ENCODE assay signal across 8 mouse cellular contexts in the genomic region with DNA sequence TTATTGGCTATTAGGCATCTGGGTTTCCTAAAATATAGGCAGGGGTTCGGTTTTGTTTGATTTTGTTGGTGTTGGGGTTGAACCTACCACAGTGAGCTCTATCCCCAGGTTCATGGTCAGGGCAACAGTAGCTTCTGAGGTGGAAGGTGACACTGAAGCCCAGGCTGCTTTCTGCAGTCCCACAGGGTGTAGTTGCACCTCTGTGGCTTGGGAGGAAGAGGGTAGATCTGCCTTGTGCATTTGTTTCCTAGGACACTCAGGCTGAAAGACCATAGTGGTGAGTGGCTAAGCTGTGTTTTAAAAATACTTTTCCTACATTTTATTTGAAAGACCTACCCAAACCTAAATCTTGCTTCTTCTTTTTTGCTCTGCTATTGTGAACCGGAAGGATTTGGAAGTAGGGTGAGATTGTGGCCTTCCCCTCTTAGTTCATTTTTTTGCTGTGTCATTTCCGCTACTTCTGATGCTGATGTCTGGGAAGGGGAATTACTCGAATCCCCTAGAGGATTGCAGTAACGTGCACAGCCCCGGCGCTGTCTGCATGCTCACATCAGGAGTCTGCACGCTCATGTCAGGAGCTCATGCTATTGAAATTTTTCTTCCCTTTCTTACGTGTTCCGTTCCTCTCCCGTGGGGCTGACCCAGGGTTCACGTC.
DNase-seq lines count a peak whose midpoint lies in the region; ATAC-seq lines count a peak whose summit lies in the region.

No protein-coding gene starts in this region.

- DNase-seq in kidney, adult 8-10 months, result no peak
- DNase-seq in embryo, embryonic 11.5 days (ENCODE audit: low read depth, low spot score), result peak; percentile 27
- DNase-seq in limb, embryonic 10.5 days (ENCODE audit: low spot score), result peak; percentile 34
- DNase-seq in c-Kit-positive CD71-positive TER-119-positive erythroid progenitor cells, embryonic 14.5 days (ENCODE audit: low spot score), result no peak
- no peak for DNase-seq in thymus, postnatal 14 days

- H3K9me3 ChIP-seq in kidney, embryonic 14.5 days (ENCODE audit: control insufficient read depth, low read length), result no peaks in the 10 kb centered on the region
- H3K9me3 ChIP-seq in heart, embryonic 12.5 days (replicated peaks), result no peaks in the 10 kb centered on the region
- no peaks in the 10 kb centered on the region for H3K9me3 ChIP-seq in limb, embryonic 10.5 days (replicated peaks)
- no peaks in the 10 kb centered on the region for H3K9me3 ChIP-seq in midbrain, embryonic 15.5 days

- H3K9ac ChIP-seq in kidney, embryonic 14.5 days (ENCODE audit: low read depth, low read length), result no peak overlapping the region
- 0 out of 2 replicates have a peak overlapping the region, but pooled peaks have one; percentile 3 for H3K9ac ChIP-seq in heart, embryonic 12.5 days
- H3K9ac ChIP-seq in midbrain, embryonic 15.5 days, result no peak overlapping the region

- ATAC-seq in kidney, embryonic 14.5 days (ENCODE audit: low FRiP score, low TSS enrichment), result peak; percentile 72; the same call in 1 of the 2 replicates
- ATAC-seq in heart, embryonic 12.5 days (ENCODE audit: insufficient number of reproducible peaks, low FRiP score), result peak; percentile 77; the same call in 1 of the 2 replicates
- ATAC-seq in midbrain, embryonic 15.5 days (replicated peaks), result peak; percentile 83

- no peak overlapping the region; the same call in 1 of the 2 replicates for H3K27ac ChIP-seq in kidney, embryonic 14.5 days (ENCODE audit: low read depth, low read length)
- peak overlapping the region; percentile 83 for H3K27ac ChIP-seq in heart, embryonic 12.5 days (ENCODE audit: poor library complexity, severe bottlenecking)
- peak overlapping the region; percentile 42 for H3K27ac ChIP-seq in limb, embryonic 10.5 days
- H3K27ac ChIP-seq in midbrain, embryonic 15.5 days, result peak overlapping the region; percentile 76

- no peaks in the 10 kb centered on the region for H3K36me3 ChIP-seq in kidney, embryonic 14.5 days (ENCODE audit: control insufficient read depth, insufficient read depth, low read length)
- H3K36me3 ChIP-seq in heart, embryonic 12.5 days, result no peaks in the 10 kb centered on the region
- H3K36me3 ChIP-seq in limb, embryonic 10.5 days, result no peaks in the 10 kb centered on the region
- no peaks in the 10 kb centered on the region for H3K36me3 ChIP-seq in midbrain, embryonic 15.5 days (replicated peaks)

- H3K4me2 ChIP-seq in kidney, embryonic 14.5 days (replicated peaks; ENCODE audit: low read depth, low read length), result peak overlapping the region; percentile 30
- H3K4me2 ChIP-seq in heart, embryonic 12.5 days, result peak overlapping the region; percentile 51
- H3K4me2 ChIP-seq in midbrain, embryonic 15.5 days, result peak overlapping the region; percentile 41

- H3K27me3 ChIP-seq in kidney, embryonic 14.5 days (ENCODE audit: control insufficient read depth, insufficient read depth, low read length), result no peaks in the 10 kb centered on the region
- H3K27me3 ChIP-seq in heart, embryonic 12.5 days (replicated peaks), result no peaks in the 10 kb centered on the region
- H3K27me3 ChIP-seq in limb, embryonic 10.5 days (ENCODE audit: low read depth, poor library complexity, severe bottlenecking), result no peaks in the 10 kb centered on the region
- no peaks in the 10 kb centered on the region for H3K27me3 ChIP-seq in midbrain, embryonic 15.5 days (replicated peaks)

- 19% methylated on average over 12 of the region's 12 CpGs for WGBS in kidney, embryonic 14.5 days
- WGBS in heart, embryonic 12.5 days, result 14% methylated on average over 12 of the region's 12 CpGs
- 45% methylated on average over 12 of the region's 12 CpGs for WGBS in limb, embryonic 10.5 days
- WGBS in midbrain, embryonic 15.5 days, result 21% methylated on average over 12 of the region's 12 CpGs

- no peak overlapping the region for H3K4me3 ChIP-seq in kidney, embryonic 14.5 days (ENCODE audit: low read length)
- H3K4me3 ChIP-seq in heart, embryonic 12.5 days, result peak overlapping the region; percentile 11; the same call in 1 of the 2 replicates
- H3K4me3 ChIP-seq in limb, embryonic 10.5 days, result peak overlapping the region; percentile 17; the same call in 1 of the 2 replicates
- H3K4me3 ChIP-seq in midbrain, embryonic 15.5 days, result peak overlapping the region; percentile 12

- peaks cover 5% of the 10 kb centered on the region; the same call in 1 of the 2 replicates for H3K4me1 ChIP-seq in kidney, embryonic 14.5 days (ENCODE audit: control insufficient read depth, insufficient read depth, low read length)
- peaks cover 49% of the 10 kb centered on the region for H3K4me1 ChIP-seq in heart, embryonic 12.5 days (replicated peaks)
- H3K4me1 ChIP-seq in limb, embryonic 10.5 days, result peaks cover 24% of the 10 kb centered on the region
- H3K4me1 ChIP-seq in midbrain, embryonic 15.5 days, result peaks cover 20% of the 10 kb centered on the region

Comparison
In these comparisons a context has a peak if more than half of its experiments do, and no peak if none do; other contexts are left out.
1. DNase-seq: peak in embryo, embryonic 11.5 days (single experiment) and limb, embryonic 10.5 days (single experiment); none in kidney, adult 8-10 months (0 of 2), c-Kit-positive CD71-positive TER-119-positive erythroid progenitor cells, embryonic 14.5 days (single experiment) and thymus, postnatal 14 days (single experiment).
2. Peak in every context shown above with its lines, with median percentiles within 50 percentile points of each other: ATAC-seq and H3K4me2 ChIP-seq.